Mouse (Mus musculus) heart, embryonic 12.5 days (tissue): Measurements from ENCODE around the gene Epn1. TPM values are rescaled to one million over a fixed set of nuclear protein-coding genes. Genes with fewer than 3 reads are reported as not detected.
A peak's percentile ranks its signal among the peaks of the same experiment; 100 is the strongest.
"Not testable (repeated sequence)": the region's sequence is repeated elsewhere in the genome, so short reads cannot be mapped to it uniquely, and the experiment has no call there.

Experiments used
- ATAC-seq: fragments of 200-750 bp; cut with Nextera tagmentation; 2 replicates; pipeline ENCODE4 v1.8.0; 2017; ENCODE audit warnings: moderate TSS enrichment, moderate library complexity; ENCODE audit not compliant: insufficient number of reproducible peaks, low FRiP score
- H3K27ac ChIP-seq: fragments of 300-500 bp; sonication (generic); 2 replicates; pipeline ENCODE4 v1.5.1; 2016; ENCODE audit warnings: mild to moderate bottlenecking, moderate library complexity; ENCODE audit not compliant: poor library complexity, severe bottlenecking
- H3K27me3 ChIP-seq: fragments of 300-500 bp; sonication (generic); replicated peaks from 2 replicates; pipeline ENCODE4 v1.6.1; 2016; ENCODE audit warnings: mild to moderate bottlenecking, moderate library complexity
- H3K36me3 ChIP-seq: fragments of 300-500 bp; sonication (generic); 2 replicates; pipeline ENCODE4 v1.6.1; 2016; ENCODE audit warnings: mild to moderate bottlenecking, moderate library complexity
- H3K4me1 ChIP-seq: fragments of 300-500 bp; sonication (generic); replicated peaks from 2 replicates; pipeline ENCODE4 v1.6.1; 2016; ENCODE audit warnings: mild to moderate bottlenecking
- H3K4me2 ChIP-seq: fragments of 300-500 bp; sonication (generic); 2 replicates; pipeline ENCODE4 v1.6.1; 2016; ENCODE audit warnings: mild to moderate bottlenecking, moderate library complexity
- H3K4me3 ChIP-seq: fragments of 300-500 bp; sonication (generic); 2 replicates; pipeline ENCODE4 v1.5.1; 2016; ENCODE audit warnings: mild to moderate bottlenecking
- H3K9ac ChIP-seq: fragments of 300-500 bp; sonication (generic); 2 replicates; pipeline ENCODE4 v1.6.1; 2016; ENCODE audit warnings: mild to moderate bottlenecking, moderate library complexity
- H3K9me3 ChIP-seq: fragments of 300-500 bp; sonication (generic); replicated peaks from 2 replicates; pipeline ENCODE4 v1.6.1; 2016; ENCODE audit warnings: mild to moderate bottlenecking, moderate library complexity
- WGBS: fragments of 180-500 bp; shearing (Covaris S2); methylation state at CpG from one replicate; pipeline ENCODE4 v1.1.7; 2016; 5-methylcytosine and 5-hydroxymethylcytosine counted together
- polyA plus RNA-seq: library from polyadenylated mRNA; unstranded; fragments of >200 nt; fragmentation: Nextera tagmentation; extraction: Ambion mirVana; gene quantifications from 2 replicates; pipeline ENCODE4 v1.2.1, GENCODE M21; 2016

The Epn1 gene
- polyA plus RNA-seq, 1 experiment from 2014 or later: 52.1 TPM

DNA sequence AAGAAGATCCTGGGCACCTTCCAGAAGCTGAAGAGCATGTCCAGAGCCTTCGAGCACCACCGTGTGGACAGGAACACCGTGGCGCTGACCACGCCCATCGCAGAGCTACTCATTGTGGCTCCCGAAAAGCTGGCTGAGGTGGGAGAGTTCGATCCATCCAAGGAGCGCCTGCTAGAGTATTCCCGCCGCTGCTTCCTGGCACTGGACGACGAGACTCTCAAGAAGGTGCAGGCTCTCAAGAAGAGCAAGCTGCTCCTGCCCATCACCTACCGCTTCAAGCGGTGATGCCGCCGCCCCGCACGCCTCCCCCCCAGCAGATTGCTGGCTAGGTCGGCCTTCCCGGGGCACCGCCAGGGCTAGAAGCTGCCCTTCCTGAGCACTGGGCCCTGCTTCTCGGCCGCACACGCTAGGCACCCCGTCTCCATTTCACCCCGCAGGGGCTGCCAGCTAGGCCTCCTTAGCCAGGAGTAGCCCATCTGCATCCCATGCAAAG is 19.8 kb upstream of the Epn1 start:
- no peak for ATAC-seq
- no peaks in the 10 kb centered on the region for H3K36me3 ChIP-seq
- H3K27ac ChIP-seq: peak overlapping the region; percentile 99
- H3K9ac ChIP-seq: peak overlapping the region; percentile 93
- H3K27me3 ChIP-seq: peaks cover 37% of the 10 kb centered on the region
- no peaks in the 10 kb centered on the region for H3K9me3 ChIP-seq
- H3K4me2 ChIP-seq: peak overlapping the region; percentile 92
- H3K4me1 ChIP-seq: peaks cover 33% of the 10 kb centered on the region
- peak overlapping the region; percentile 83 for H3K4me3 ChIP-seq
- 2% methylated on average over 27 of the region's 27 CpGs for WGBS

GRCm38 (mm10) chr7:5060944-5061773 is 18.9 kb upstream of the Epn1 start:
- under 1% methylated on average over 60 of the region's 60 CpGs for WGBS

GRCm38 (mm10) chr7:5061774-5062359 is 18.2 kb upstream of the Epn1 start, which contains the start of gene U2af2:
U2af2 (plus strand) TSS chr7:5062143.
- WGBS: under 1% methylated on average over 53 of the region's 65 CpGs
- peak within 1 kb of the TSS; percentile 92 for H3K4me2 ChIP-seq

More at GRCm38 (mm10) chr7:5060944-5061773, 18.9 kb upstream of the Epn1 start:
- Histone ChIP-seq H3K4me1 (peaks cover 42% of the 10 kb centered on the region), H3K9ac (peak overlapping the region; percentile 93), H3K36me3 (peaks cover 5% of the 10 kb centered on the region), H3K4me3 (peak overlapping the region; percentile 83), H3K4me2 (peak overlapping the region; percentile 92), H3K27me3 (peaks cover 28% of the 10 kb centered on the region), H3K27ac (peak overlapping the region; percentile 99), H3K9me3 (no peaks in the 10 kb centered on the region)
- peak; percentile 91 for ATAC-seq

DNA sequence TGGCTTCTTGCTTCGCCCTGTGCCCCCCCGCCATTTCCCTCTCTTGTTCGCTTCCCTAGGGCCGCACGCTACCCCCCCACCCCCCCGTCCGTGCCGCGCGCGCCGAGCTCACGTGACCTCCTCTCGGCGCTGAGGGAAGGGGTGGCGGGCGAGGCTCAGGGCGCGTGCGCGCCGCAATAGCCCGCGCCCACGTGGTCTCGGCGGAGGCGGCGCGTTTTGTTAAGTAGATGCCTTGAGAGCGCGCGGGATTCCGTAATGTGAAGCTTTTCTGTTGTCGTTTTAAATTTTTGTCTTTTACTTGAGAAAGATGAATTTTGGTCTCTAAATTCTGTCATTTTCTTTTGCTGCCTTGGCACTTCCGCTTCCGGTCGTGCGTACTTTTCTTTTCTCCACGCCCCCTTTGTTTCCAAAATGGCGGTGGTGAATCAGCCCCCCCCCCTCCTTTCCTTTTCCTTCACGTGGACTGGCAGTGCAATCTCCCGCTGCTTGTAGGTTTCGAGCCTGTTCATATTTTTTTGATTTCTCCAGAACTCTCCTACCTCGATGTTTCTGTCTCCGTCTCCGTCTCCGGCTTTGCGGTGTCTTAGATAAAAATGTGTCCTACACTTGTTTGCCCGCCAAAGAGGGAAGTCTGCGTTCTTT is 17.6 kb upstream of the Epn1 start:
- Histone ChIP-seq H3K36me3 (peaks cover 18% of the 10 kb centered on the region), H3K4me3 (peak overlapping the region; percentile 83), H3K4me1 (peaks cover 41% of the 10 kb centered on the region), H3K9ac (peak overlapping the region; percentile 93), H3K27me3 (peaks cover 15% of the 10 kb centered on the region), H3K27ac (peak overlapping the region; percentile 99), H3K4me2 (peak overlapping the region; percentile 92), H3K9me3 (no peaks in the 10 kb centered on the region)
- peak; percentile 75 for ATAC-seq
- under 1% methylated on average over 51 of the region's 51 CpGs for WGBS

More at GRCm38 (mm10) chr7:5061774-5062359, 18.2 kb upstream of the Epn1 start, which contains the start of gene U2af2:
- peak; percentile 88 for ATAC-seq
- peak within 1 kb of the TSS; percentile 99 for H3K27ac ChIP-seq
- no peaks in the 10 kb centered on the region for H3K9me3 ChIP-seq
- peak within 1 kb of the TSS; percentile 93 for H3K9ac ChIP-seq
- H3K27me3 ChIP-seq: peaks cover 21% of the 10 kb centered on the region
- peaks cover 43% of the 10 kb centered on the region for H3K4me1 ChIP-seq
- peaks cover 12% of the 10 kb centered on the region for H3K36me3 ChIP-seq
- H3K4me3 ChIP-seq: peak within 1 kb of the TSS; percentile 83

DNA sequence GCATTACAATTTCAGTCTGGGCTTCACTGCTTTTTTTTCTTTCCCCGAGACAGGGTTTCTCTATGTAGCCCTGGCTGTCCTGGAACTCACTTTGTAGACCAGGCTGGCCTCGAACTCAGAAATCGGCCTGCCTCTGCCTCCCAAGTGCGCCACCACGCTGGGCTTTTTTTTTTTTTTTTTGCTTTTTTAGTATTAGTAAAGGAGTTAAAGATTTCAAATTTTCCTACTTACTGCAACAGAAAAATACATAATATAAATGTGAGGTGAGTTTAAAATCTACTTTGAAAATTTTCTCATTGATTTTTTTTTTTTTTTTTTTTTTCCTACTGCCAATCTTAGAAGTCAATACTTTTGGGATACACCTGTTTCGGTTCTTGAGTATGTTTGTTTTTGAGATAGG is 15.1 kb upstream of the Epn1 start:
- no peak overlapping the region for H3K4me2 ChIP-seq
- H3K9ac ChIP-seq: no peak overlapping the region
- H3K27ac ChIP-seq: no peak overlapping the region
- WGBS: 90% methylated on average over 6 of the region's 6 CpGs
- no peaks in the 10 kb centered on the region for H3K9me3 ChIP-seq
- H3K27me3 ChIP-seq: no peaks in the 10 kb centered on the region
- H3K36me3 ChIP-seq: peaks cover 42% of the 10 kb centered on the region
- H3K4me1 ChIP-seq: peaks cover 39% of the 10 kb centered on the region
- ATAC-seq: no peak
- no peak overlapping the region for H3K4me3 ChIP-seq

DNA sequence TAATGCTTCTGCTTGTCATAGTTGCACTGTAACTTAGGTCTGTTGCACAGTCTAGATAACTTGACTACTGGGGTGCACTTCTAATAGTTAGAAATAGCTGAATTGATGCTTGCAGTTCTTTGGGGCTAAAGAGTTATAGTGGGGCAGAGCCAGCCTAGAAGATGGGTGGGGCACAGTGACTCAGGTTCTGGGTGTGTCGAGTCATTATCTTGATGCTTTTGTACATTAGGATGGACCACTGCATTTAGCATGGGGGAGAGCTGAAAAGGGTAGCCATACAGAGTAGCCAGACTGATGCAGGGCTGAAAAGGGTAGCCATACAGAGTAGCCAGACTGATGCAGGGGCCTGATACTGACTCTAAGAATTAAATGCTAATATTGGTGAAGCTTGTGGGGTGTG is 6.4 kb upstream of the Epn1 start:
- H3K4me2 ChIP-seq: no peak overlapping the region

DNA sequence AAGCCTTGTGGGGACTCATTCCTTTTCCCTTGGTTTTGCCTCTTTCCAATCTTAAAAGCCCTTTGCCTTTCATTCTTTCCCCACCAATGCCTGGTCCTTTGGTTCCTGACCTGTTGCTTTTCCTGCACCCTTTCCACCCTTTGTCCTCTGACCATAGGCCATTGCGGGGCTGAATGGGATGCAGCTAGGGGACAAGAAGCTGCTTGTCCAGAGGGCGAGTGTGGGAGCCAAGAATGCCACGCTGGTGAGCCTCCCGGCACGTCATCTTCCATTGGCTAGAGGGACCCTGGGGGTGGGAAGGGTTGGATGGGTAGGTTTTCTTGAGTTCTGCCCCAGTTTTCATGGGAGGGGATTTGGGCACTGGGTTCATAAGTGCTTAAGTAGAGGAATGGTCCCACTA is 5.1 kb upstream of the Epn1 start:
- Histone ChIP-seq H3K4me1 (peaks cover 3% of the 10 kb centered on the region; the same call in 1 of the 2 replicates), H3K9me3 (no peaks in the 10 kb centered on the region), H3K9ac (no peak overlapping the region), H3K36me3 (peaks cover 88% of the 10 kb centered on the region), H3K27me3 (no peaks in the 10 kb centered on the region), H3K4me2 (no peak overlapping the region), H3K27ac (no peak overlapping the region), H3K4me3 (no peak overlapping the region)
- 90% methylated on average over 5 of the region's 5 CpGs for WGBS
- no peak for ATAC-seq

More for the DNA sequence above, 6.4 kb upstream of the Epn1 start:
- H3K9me3 ChIP-seq: no peaks in the 10 kb centered on the region
- no peak overlapping the region for H3K4me3 ChIP-seq
- peaks cover 3% of the 10 kb centered on the region; the same call in 1 of the 2 replicates for H3K4me1 ChIP-seq
- 67% methylated on average over 1 of the region's 1 CpGs for WGBS
- no peaks in the 10 kb centered on the region for H3K27me3 ChIP-seq
- peak; percentile 85 for ATAC-seq
- H3K27ac ChIP-seq: peak overlapping the region; percentile 18; the same call in 1 of the 2 replicates
- no peak overlapping the region for H3K9ac ChIP-seq
- peaks cover 97% of the 10 kb centered on the region for H3K36me3 ChIP-seq

DNA sequence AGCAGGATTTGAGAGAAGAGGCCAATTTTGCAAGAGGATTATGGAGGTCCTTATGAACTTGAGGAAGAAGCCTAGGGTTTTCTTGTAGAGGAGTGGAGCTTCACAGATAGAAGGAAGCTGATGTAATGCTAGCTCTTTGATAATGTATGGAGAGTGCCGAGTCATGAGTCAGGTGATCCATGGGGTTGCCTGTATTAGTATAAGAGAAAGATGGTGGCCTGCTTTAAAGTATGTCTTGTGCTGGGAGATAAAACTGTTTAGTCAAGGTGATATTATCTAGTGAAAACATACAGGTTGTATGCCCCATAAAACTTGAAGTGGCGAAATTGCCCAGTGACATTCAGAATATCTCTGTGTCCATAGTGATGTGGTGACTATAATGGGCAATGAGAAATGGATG is 3.1 kb upstream of the Epn1 start:
- Histone ChIP-seq H3K9ac (no peak overlapping the region), H3K4me2 (no peak overlapping the region), H3K36me3 (peaks cover 70% of the 10 kb centered on the region), H3K27me3 (no peaks in the 10 kb centered on the region), H3K9me3 (no peaks in the 10 kb centered on the region), H3K27ac (no peak overlapping the region), H3K4me1 (peaks cover 11% of the 10 kb centered on the region), H3K4me3 (no peak overlapping the region)
- 78% methylated on average over 2 of the region's 2 CpGs for WGBS
- ATAC-seq: peak; percentile 26; the same call in 1 of the 2 replicates

- peaks cover 58% of the 10 kb centered on the region for H3K36me3 ChIP-seq
These were observed 548 bp upstream of the Epn1 start for GRCm38 (mm10) chr7:5079365-5080009.

DNA sequence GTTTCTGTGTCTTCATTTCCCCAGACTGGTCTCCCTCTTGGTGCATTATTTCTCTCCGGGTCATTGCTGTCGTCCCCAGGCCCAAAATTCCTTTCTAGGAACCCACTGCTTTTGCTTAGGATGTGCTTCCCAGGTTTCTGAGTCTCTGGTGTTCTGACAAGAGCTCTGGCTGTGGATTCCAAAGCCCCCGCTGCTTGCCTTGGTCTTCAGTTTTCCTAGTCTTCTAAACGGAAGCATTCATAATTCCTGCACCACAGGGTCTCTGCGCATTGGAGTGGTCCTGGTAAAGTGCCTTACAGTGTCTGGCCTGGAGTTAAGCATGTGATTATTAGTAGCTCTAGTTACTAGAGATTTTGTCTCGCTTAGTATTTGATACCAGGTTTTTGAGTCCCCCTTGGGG is 780 bp downstream of the Epn1 start:
- WGBS: 11% methylated on average over 6 of the region's 6 CpGs
- ATAC-seq: no peak
- Histone ChIP-seq H3K9me3 (no peaks in the 10 kb centered on the region), H3K27me3 (no peaks in the 10 kb centered on the region), H3K27ac (peak overlapping the region; percentile 96), H3K4me1 (peaks cover 39% of the 10 kb centered on the region), H3K4me3 (peak overlapping the region; percentile 98), H3K4me2 (peak overlapping the region; percentile 86), H3K9ac (peak overlapping the region; percentile 98), H3K36me3 (peaks cover 58% of the 10 kb centered on the region)

More at GRCm38 (mm10) chr7:5079365-5080009, 548 bp upstream of the Epn1 start:
- Histone ChIP-seq H3K4me1 (peaks cover 28% of the 10 kb centered on the region), H3K27ac (peak overlapping the region; percentile 96), H3K4me3 (peak overlapping the region; percentile 98), H3K4me2 (peak overlapping the region; percentile 86), H3K9ac (peak overlapping the region; percentile 98)
- not testable (repeated sequence) for H3K27me3 ChIP-seq, H3K9me3 ChIP-seq
- WGBS: 49% methylated on average over 11 of the region's 13 CpGs
- ATAC-seq: peak; percentile 22; the same call in 1 of the 2 replicates
